Mouse (Mus musculus) liver, embryonic 14.5 days (tissue): ENCODE results near the gene Nav2. TPM values are rescaled to one million over a fixed set of nuclear protein-coding genes. Genes with fewer than 3 reads are reported as not detected.

ENCODE experiments used
- ATAC-seq: fragments of 200-750 bp; cut with Nextera tagmentation; 2 replicates; pipeline ENCODE4 v1.8.0; 2017; ENCODE audit warnings: moderate number of reproducible peaks, mild to moderate bottlenecking, moderate library complexity; ENCODE audit not compliant: insufficient read depth
- DNase-seq, 3 experiments: peaks; one replicate each; pipeline ENCODE4 v3.0.0-alpha.2; 2012 to 2013; ENCODE audit warnings: low read depth in 3 of 3, low spot score in 3 of 3
- H3K27ac ChIP-seq: fragments of 300-500 bp; sonication (generic); 2 replicates; pipeline ENCODE4 v1.5.1; 2014; ENCODE audit warnings: moderate library complexity, mild to moderate bottlenecking, control low read depth, inconsistent platforms
- H3K27me3 ChIP-seq: fragments of 300-500 bp; sonication (generic); 2 replicates; pipeline ENCODE4 v1.6.1; 2014; ENCODE audit warnings: mild to moderate bottlenecking, low read length, moderate library complexity; ENCODE audit not compliant: control insufficient read depth, insufficient read depth
- H3K36me3 ChIP-seq: fragments of 300-500 bp; sonication (generic); replicated peaks from 2 replicates; pipeline ENCODE4 v1.6.1; 2014; ENCODE audit warnings: low read depth; ENCODE audit not compliant: control insufficient read depth, insufficient read depth
- H3K4me1 ChIP-seq, 2 experiments: fragments of 200-500 bp in 1 of 2; fragments of 300-500 bp in 1 of 2; sonication (generic) in 1 of 2; replicated peaks; 2 replicates each; pipeline ENCODE4 v1.6.1; 2012 to 2014; ENCODE audit warnings: antibody characterized with exemption in 1 of 2, inconsistent platforms in 1 of 2, low read length in 1 of 2; ENCODE audit not compliant: control insufficient read depth in 2 of 2, insufficient read depth in 2 of 2
- H3K4me2 ChIP-seq: fragments of 300-500 bp; sonication (generic); 2 replicates; pipeline ENCODE4 v1.6.1; 2014; ENCODE audit warnings: low read depth, mild to moderate bottlenecking, control low read depth, moderate library complexity
- H3K4me3 ChIP-seq, 2 experiments: fragments of 200-500 bp in 1 of 2; fragments of 300-500 bp in 1 of 2; sonication (generic) in 1 of 2; 2 replicates each; pipeline ENCODE4 v1.5.1; 2012 to 2014; ENCODE audit warnings: low read depth in 2 of 2, low read length in 2 of 2, mild to moderate bottlenecking in 2 of 2, control low read depth in 1 of 2, inconsistent platforms in 1 of 2, moderate library complexity in 1 of 2; ENCODE audit not compliant: insufficient read depth in 1 of 2
- H3K9ac ChIP-seq: fragments of 300-500 bp; sonication (generic); replicated peaks from 2 replicates; pipeline ENCODE4 v1.6.1; 2014; ENCODE audit warnings: mild to moderate bottlenecking, control low read depth, moderate library complexity
- H3K9me3 ChIP-seq: fragments of 300-500 bp; sonication (generic); 2 replicates; pipeline ENCODE4 v1.6.1; 2016; ENCODE audit warnings: low read length, mixed read lengths; ENCODE audit not compliant: control insufficient read depth
- CTCF ChIP-seq: IDR thresholded peaks from 2 replicates; pipeline ENCODE4 v1.5.1; 2016; ENCODE audit warnings: antibody characterized with exemption, low read depth, control low read depth
- EP300 ChIP-seq: IDR thresholded peaks from 2 replicates; pipeline ENCODE4 v1.6.1; 2016; ENCODE audit warnings: antibody characterized with exemption, low read depth
- WGBS: fragments of 180-500 bp; shearing (Covaris S2); extraction: QIAGEN DNeasy Blood & Tissue Kit; methylation state at CpG from one replicate; pipeline ENCODE4 v1.1.7; 2014; ENCODE audit not compliant: insufficient replicate concordance; 5-methylcytosine and 5-hydroxymethylcytosine counted together
- polyA plus RNA-seq, 2 experiments: library from polyadenylated mRNA; depleted of rRNA in 1 of 2; stranded (reverse) in 1 of 2; unstranded in 1 of 2; fragments of >200 nt; fragmentation: Nextera tagmentation in 1 of 2; extraction: Ambion mirVana in 1 of 2; gene quantifications; 2 replicates each; pipeline versions ENCODE4 v1.2.1 to v1.2.3; 2012 to 2014

Nav2 gene
- polyA plus RNA-seq, 2 experiments, result 1.5 to 1.6 TPM

DNA sequence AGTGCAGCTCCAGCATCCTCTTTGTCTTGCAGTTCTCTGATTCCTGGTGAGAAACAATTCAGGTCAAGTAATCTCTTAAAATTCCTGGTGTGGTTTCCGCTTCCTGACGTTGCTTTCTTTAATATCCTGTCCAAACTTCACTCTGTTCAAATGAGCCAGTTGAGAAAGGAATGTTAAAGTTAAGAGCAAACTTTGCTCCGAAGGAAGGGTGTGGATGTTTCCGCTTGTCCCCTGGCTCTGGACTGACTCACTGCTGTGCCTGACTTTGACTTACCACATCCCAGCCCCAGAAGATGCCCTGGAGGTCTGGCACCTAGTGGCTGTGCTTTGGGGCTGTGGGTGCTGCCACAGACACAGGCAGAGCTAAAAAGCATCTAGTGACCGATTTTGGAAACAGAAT lies 8.9 kb downstream of the Nav2 start:
- DNase-seq (no peak), ATAC-seq (no peak)
- Histone ChIP-seq H3K4me1 (no peaks in the 10 kb centered on the region), H3K27me3 (no peaks in the 10 kb centered on the region), H3K36me3 (no peaks in the 10 kb centered on the region), H3K27ac (no peak overlapping the region), H3K9me3 (no peaks in the 10 kb centered on the region), H3K4me2 (no peak overlapping the region), H3K9ac (no peak overlapping the region), H3K4me3 (no peak overlapping the region)
- no peak for TF ChIP-seq EP300
- 22% methylated on average over 5 of the region's 5 CpGs for whole genome bisulfite sequencing

DNA sequence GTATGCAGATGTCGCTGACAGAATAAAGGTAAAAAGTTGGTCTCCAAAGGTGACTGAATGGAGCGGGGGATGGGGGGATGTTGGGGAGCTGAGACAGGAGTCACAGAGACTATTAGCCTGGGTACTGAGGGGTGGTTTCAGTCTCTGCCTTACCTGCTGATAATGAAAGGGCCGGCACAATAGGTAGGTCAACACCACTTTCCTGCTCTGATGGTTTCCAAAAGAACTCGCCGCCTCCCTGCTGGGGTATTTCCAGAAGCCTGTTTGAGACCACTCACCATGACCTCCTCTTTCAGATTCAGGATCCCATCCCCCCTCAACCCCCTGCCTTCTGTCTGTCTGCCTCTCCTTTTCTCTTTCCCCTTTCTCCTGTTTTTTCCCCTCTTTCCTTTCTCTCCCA lies 9.5 kb downstream of the Nav2 start:
- no peak overlapping the region for H3K9ac ChIP-seq
- H3K4me1 ChIP-seq, result no peaks in the 10 kb centered on the region
- no peak for TF ChIP-seq CTCF
- no peak for TF ChIP-seq EP300
- no peak overlapping the region for H3K4me3 ChIP-seq
- no peaks in the 10 kb centered on the region for H3K36me3 ChIP-seq
- no peaks in the 10 kb centered on the region for H3K27me3 ChIP-seq
- no peak overlapping the region for H3K4me2 ChIP-seq
- WGBS, result 43% methylated on average over 5 of the region's 5 CpGs
- H3K27ac ChIP-seq, result no peak overlapping the region
- DNase-seq (no peak), ATAC-seq (no peak)
- no peaks in the 10 kb centered on the region for H3K9me3 ChIP-seq

DNA sequence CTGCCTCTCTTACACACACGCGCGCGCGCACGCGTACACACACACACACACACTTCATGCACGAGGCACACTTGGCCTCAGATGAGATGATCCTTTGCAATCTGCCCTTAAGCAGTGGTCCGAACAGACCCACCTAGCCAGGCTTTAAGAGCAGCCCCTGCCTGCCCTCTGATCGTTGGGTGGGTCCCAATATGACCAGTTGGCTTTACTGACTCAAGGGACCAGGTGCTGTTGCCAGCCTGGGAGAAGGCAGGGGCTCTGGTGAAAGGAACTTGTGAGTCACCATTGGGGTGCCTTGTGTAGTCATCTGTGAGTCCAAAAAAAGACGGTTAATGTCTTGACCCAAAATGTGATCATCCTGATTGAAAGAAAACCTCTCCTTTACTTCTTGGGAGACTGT lies 9.9 kb downstream of the Nav2 start:
- Histone ChIP-seq H3K4me3 (no peak overlapping the region), H3K27me3 (no peaks in the 10 kb centered on the region), H3K36me3 (no peaks in the 10 kb centered on the region), H3K27ac (no peak overlapping the region), H3K4me1 (no peaks in the 10 kb centered on the region), H3K4me2 (no peak overlapping the region), H3K9ac (no peak overlapping the region), H3K9me3 (no peaks in the 10 kb centered on the region)
- DNase-seq, result no peak
- TF ChIP-seq CTCF (no peak), EP300 (no peak)
- no peak for ATAC-seq
- WGBS, result 69% methylated on average over 11 of the region's 11 CpGs

DNA sequence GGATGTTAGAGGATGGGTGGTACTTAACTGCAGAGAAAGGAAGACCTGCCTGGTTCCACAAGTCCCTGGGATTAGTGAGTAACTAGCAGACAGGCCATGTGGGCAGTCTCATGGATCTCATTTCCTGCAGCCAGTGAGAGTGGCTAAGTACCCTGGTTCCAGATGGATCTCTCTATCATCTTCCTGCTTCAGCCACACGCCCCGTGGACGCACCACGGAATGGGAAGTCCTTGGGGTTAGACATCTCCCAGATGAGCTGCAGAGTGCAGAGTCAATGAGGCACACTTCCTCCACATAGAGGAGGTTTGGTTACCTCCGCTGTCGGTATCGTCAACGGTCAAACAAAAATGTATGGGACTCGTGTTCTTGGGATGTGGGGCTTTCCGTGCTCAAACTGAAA lies 15.1 kb downstream of the Nav2 start:
- 20% methylated on average over 10 of the region's 10 CpGs for WGBS

DNA sequence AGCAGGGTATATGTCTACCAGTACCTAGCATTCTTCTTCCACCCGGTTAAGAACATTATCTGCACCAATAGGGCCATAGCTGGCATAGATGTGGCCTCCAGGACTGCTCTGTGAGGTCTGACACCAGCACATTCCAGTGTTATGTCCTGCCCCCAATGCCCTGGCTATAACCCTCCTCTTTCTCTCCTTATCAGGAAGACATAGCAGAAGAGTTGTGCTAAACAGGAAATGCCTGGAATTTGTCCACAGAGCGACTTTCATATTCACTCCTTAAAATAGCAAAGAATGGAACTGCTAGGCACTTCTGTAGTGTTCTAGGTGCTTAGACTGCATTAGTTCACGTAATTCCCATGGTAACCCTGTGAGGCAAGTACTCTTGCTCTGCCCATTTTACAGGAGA lies 16.7 kb downstream of the Nav2 start:
- Histone ChIP-seq H3K9ac (no peak overlapping the region), H3K4me1 (peaks cover 3 to 10% of the 10 kb centered on the region in 2 experiments; a peak in 2 of 4 replicates), H3K27me3 (no peaks in the 10 kb centered on the region), H3K4me2 (no peak overlapping the region), H3K36me3 (no peaks in the 10 kb centered on the region), H3K4me3 (no peak overlapping the region), H3K9me3 (no peaks in the 10 kb centered on the region), H3K27ac (no peak overlapping the region)
- DNase-seq, result no peak
- peak; percentile 50; the same call in 1 of the 2 replicates for ATAC-seq
- WGBS, result 37% methylated on average over 3 of the region's 3 CpGs
- TF ChIP-seq CTCF (no peak), EP300 (no peak)

More for the DNA sequence above, 15.1 kb downstream of the Nav2 start:
- no peak for DNase-seq
- no peak overlapping the region for H3K4me3 ChIP-seq
- no peak for ATAC-seq
- H3K27me3 ChIP-seq, result no peaks in the 10 kb centered on the region
- H3K9ac ChIP-seq, result no peak overlapping the region
- TF ChIP-seq CTCF (no peak), EP300 (no peak)
- H3K36me3 ChIP-seq, result no peaks in the 10 kb centered on the region
- no peak overlapping the region for H3K27ac ChIP-seq
- H3K4me2 ChIP-seq, result no peak overlapping the region
- H3K4me1 ChIP-seq, result peaks cover 3 to 10% of the 10 kb centered on the region in 2 experiments; a peak in 2 of 4 replicates
- no peaks in the 10 kb centered on the region for H3K9me3 ChIP-seq

DNA sequence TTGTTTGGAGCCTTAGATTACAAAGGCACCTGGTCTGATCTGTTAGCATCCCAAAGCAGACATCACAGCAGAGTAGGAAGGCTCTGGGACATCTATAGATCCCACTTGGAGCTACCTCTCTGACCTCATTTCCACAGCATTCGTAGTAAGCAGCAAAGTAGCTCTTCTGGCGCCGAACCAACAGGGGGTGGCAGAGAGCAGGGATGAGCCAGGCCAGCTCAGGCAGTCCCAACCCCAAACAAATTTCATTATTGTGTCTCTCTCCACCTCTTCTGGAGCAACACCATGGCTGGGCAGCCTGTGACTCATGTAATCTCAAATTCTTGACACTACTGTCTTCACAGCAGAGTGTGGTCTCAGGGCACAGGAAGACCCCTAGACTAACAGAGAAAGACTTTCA lies 19.8 kb downstream of the Nav2 start:
- Histone ChIP-seq H3K9me3 (no peaks in the 10 kb centered on the region), H3K4me1 (peaks cover 3 to 10% of the 10 kb centered on the region in 2 experiments; a peak in 2 of 4 replicates), H3K4me2 (no peak overlapping the region), H3K9ac (no peak overlapping the region), H3K36me3 (no peaks in the 10 kb centered on the region), H3K27ac (no peak overlapping the region), H3K27me3 (no peaks in the 10 kb centered on the region), H3K4me3 (no peak overlapping the region)
- no peak for DNase-seq
- 2% methylated on average over 3 of the region's 3 CpGs for WGBS
- TF ChIP-seq CTCF (peak; percentile 91), EP300 (no peak)
- ATAC-seq, result no peak
